Mouse (Mus musculus): ENCODE data around the gene Gna12. TPM values are rescaled to one million over a fixed set of nuclear protein-coding genes. Genes with fewer than 3 reads are reported as not detected.

The Gna12 gene
- total RNA-seq, 2 experiments from 2014 or later = 34.9 to 42.3 TPM

GRCm38 (mm10) chr5:140726946-140727740 is 103.1 kb downstream of the Gna12 start:
- ATAC-seq (replicated peaks; ENCODE audit: poor library complexity, severe bottlenecking) = no peak

GRCm38 (mm10) chr5:140726062-140726839 is 104.0 kb downstream of the Gna12 start:
- ATAC-seq (replicated peaks; ENCODE audit: poor library complexity, severe bottlenecking) = no peak

GRCm38 (mm10) chr5:140723822-140724221 is 106.4 kb downstream of the Gna12 start, which contains the start of gene Amz1:
Gene Amz1, plus strand, starts transcription at chr5:140724127.
- no peak for ATAC-seq (replicated peaks; ENCODE audit: poor library complexity, severe bottlenecking)

GRCm38 (mm10) chr5:140722121-140722520 is 108.1 kb downstream of the Gna12 start:
- 0 out of 2 replicates have a peak, but pooled peaks have one; percentile 12 for ATAC-seq (replicated peaks; ENCODE audit: poor library complexity, severe bottlenecking)

GRCm38 (mm10) chr5:140720773-140721172 is 109.5 kb downstream of the Gna12 start:
- ATAC-seq (replicated peaks; ENCODE audit: poor library complexity, severe bottlenecking) = peak; percentile 71

GRCm38 (mm10) chr5:140711040-140711439 is 119.2 kb downstream of the Gna12 start:
- ATAC-seq (replicated peaks; ENCODE audit: poor library complexity, severe bottlenecking) = no peak

- no peak for ATAC-seq (replicated peaks; ENCODE audit: poor library complexity, severe bottlenecking)
Observed at GRCm38 (mm10) chr5:140710315-140710714, 119.9 kb downstream of the Gna12 start.

Other genes with a start within 250 kb of the Gna12 start
- 8.2 and 9.9 TPM in 2 replicates for gene Lfng, start 223.1 kb downstream of the Gna12 start, total RNA-seq (2014; fragmentation: Nextera tagmentation)
- 1.9 and 14.6 TPM in 2 replicates for gene Lfng, start 223.1 kb downstream of the Gna12 start, total RNA-seq (2017)
- 42.0 and 47.9 TPM in 2 replicates for gene Ttyh3, start 181.4 kb downstream of the Gna12 start, total RNA-seq (2014; fragmentation: Nextera tagmentation)
- 8.7 and 9.2 TPM in 2 replicates for gene Ttyh3, start 181.4 kb downstream of the Gna12 start, total RNA-seq (2017)
- 13.4 and 26.7 TPM in 2 replicates for gene Iqce, start 128.1 kb downstream of the Gna12 start, total RNA-seq (2014; fragmentation: Nextera tagmentation)
- gene Iqce, start 128.1 kb downstream of the Gna12 start, total RNA-seq (2017) = 5.3 and 10.0 TPM in 2 replicates
- gene Brat1, start 125.4 kb downstream of the Gna12 start, total RNA-seq (2014; fragmentation: Nextera tagmentation) = 10.2 and 14.3 TPM in 2 replicates
- gene Brat1, start 125.4 kb downstream of the Gna12 start, total RNA-seq (2017) = 7.3 and 8.2 TPM in 2 replicates
- 2.8 and 3.1 TPM in 2 replicates for gene Amz1, start 106.3 kb downstream of the Gna12 start, total RNA-seq (2014; fragmentation: Nextera tagmentation)
- gene Amz1, start 106.3 kb downstream of the Gna12 start, total RNA-seq (2017) = 0.77 and 0.78 TPM in 2 replicates
- gene Card11, start 170.2 kb upstream of the Gna12 start, total RNA-seq (2014; fragmentation: Nextera tagmentation) = 1.6 TPM in 1 of 2 replicates, not detected in the other
- gene Card11, start 170.2 kb upstream of the Gna12 start, total RNA-seq (2017) = 0.22 TPM in 1 of 2 replicates, not detected in the other